Mouse (Mus musculus) mouse trophoblast stem cell (cell line): ENCODE data around the gene Rbms1.

Source experiments
- in situ Hi-C, 2 experiments: fragments of 300-500 bp; cut with MseI, MboI; formaldehyde crosslinking; loops; 2 replicates in 1 of 2; 3 replicates in 1 of 2; pipeline ENCODE4 v1.15.1; 2025

Rbms1 gene

GRCm38 (mm10) chr2:60808822-60809221 lies 154.2 kb downstream of the Rbms1 start:
- in situ Hi-C loops: no loop called here

GRCm38 (mm10) chr2:60807341-60808195 lies 155.4 kb downstream of the Rbms1 start:
- in situ Hi-C loops: no loop called here

- in situ Hi-C loops: no loop called here
These were observed 158.2 kb downstream of the Rbms1 start for GRCm38 (mm10) chr2:60804763-60805162.

- in situ Hi-C loops: no loop called here
These were observed 159.6 kb downstream of the Rbms1 start for GRCm38 (mm10) chr2:60803377-60803776.

GRCm38 (mm10) chr2:60802828-60803227 lies 160.2 kb downstream of the Rbms1 start:
- in situ Hi-C loops: no loop called here

GRCm38 (mm10) chr2:60802191-60802590 lies 160.8 kb downstream of the Rbms1 start:
- in situ Hi-C loops: no loop called here

- in situ Hi-C loops: no loop called here
These were observed 161.3 kb downstream of the Rbms1 start for GRCm38 (mm10) chr2:60801571-60802155.

GRCm38 (mm10) chr2:60800921-60801558 lies 162.0 kb downstream of the Rbms1 start:
- in situ Hi-C loops: no loop called here

- in situ Hi-C loops: no loop called here
These were observed 163.2 kb downstream of the Rbms1 start for GRCm38 (mm10) chr2:60799816-60800215.

- in situ Hi-C loops: no loop called here
These were observed 164.0 kb downstream of the Rbms1 start for GRCm38 (mm10) chr2:60798767-60799529.

- in situ Hi-C loops: no loop called here
These were observed 165.9 kb downstream of the Rbms1 start for GRCm38 (mm10) chr2:60796969-60797669.

GRCm38 (mm10) chr2:60796616-60796968 lies 166.4 kb downstream of the Rbms1 start:
- in situ Hi-C loops: no loop called here

- in situ Hi-C loops: no loop called here
These were observed 167.1 kb downstream of the Rbms1 start for GRCm38 (mm10) chr2:60795861-60796260.

GRCm38 (mm10) chr2:60792506-60792905 lies 170.5 kb downstream of the Rbms1 start:
- in situ Hi-C loops: no loop called here

- in situ Hi-C loops: no loop called here
These were observed 173.9 kb downstream of the Rbms1 start for GRCm38 (mm10) chr2:60789126-60789525.

- in situ Hi-C loops: no loop called here
These were observed 174.7 kb downstream of the Rbms1 start for GRCm38 (mm10) chr2:60788173-60788908.

- in situ Hi-C loops: no loop called here
These were observed 175.9 kb downstream of the Rbms1 start for GRCm38 (mm10) chr2:60787088-60787487.

GRCm38 (mm10) chr2:60786289-60786688 lies 176.7 kb downstream of the Rbms1 start:
- in situ Hi-C loops: no loop called here

- in situ Hi-C loops: no loop called here
These were observed 188.5 kb downstream of the Rbms1 start for GRCm38 (mm10) chr2:60774501-60774900.

- in situ Hi-C loops: no loop called here
These were observed 189.4 kb downstream of the Rbms1 start for GRCm38 (mm10) chr2:60773592-60773991.

GRCm38 (mm10) chr2:60766420-60766819 lies 196.6 kb downstream of the Rbms1 start:
- in situ Hi-C loops: no loop called here
